Mouse (Mus musculus) liver, embryonic 14.5 days (tissue): ENCODE measurements around the gene Olfr1293-ps. TPM values are rescaled to one million over a fixed set of nuclear protein-coding genes. Genes with fewer than 3 reads are reported as not detected.

Experiments used
- ATAC-seq: fragments of 200-750 bp; cut with Nextera tagmentation; 2 replicates; pipeline ENCODE4 v1.8.0; 2017; ENCODE audit warnings: moderate number of reproducible peaks, mild to moderate bottlenecking, moderate library complexity; ENCODE audit not compliant: insufficient read depth
- DNase-seq, 3 experiments: peaks; one replicate each; pipeline ENCODE4 v3.0.0-alpha.2; 2012 to 2013; ENCODE audit warnings: low read depth in 3 of 3, low spot score in 3 of 3
- H3K27ac ChIP-seq: fragments of 300-500 bp; sonication (generic); 2 replicates; pipeline ENCODE4 v1.5.1; 2014; ENCODE audit warnings: moderate library complexity, mild to moderate bottlenecking, control low read depth, inconsistent platforms
- H3K27me3 ChIP-seq: fragments of 300-500 bp; sonication (generic); 2 replicates; pipeline ENCODE4 v1.6.1; 2014; ENCODE audit warnings: mild to moderate bottlenecking, low read length, moderate library complexity; ENCODE audit not compliant: control insufficient read depth, insufficient read depth
- H3K36me3 ChIP-seq: fragments of 300-500 bp; sonication (generic); replicated peaks from 2 replicates; pipeline ENCODE4 v1.6.1; 2014; ENCODE audit warnings: low read depth; ENCODE audit not compliant: control insufficient read depth, insufficient read depth
- H3K4me1 ChIP-seq, 2 experiments: fragments of 200-500 bp in 1 of 2; fragments of 300-500 bp in 1 of 2; sonication (generic) in 1 of 2; replicated peaks; 2 replicates each; pipeline ENCODE4 v1.6.1; 2012 to 2014; ENCODE audit warnings: antibody characterized with exemption in 1 of 2, inconsistent platforms in 1 of 2, low read length in 1 of 2; ENCODE audit not compliant: control insufficient read depth in 2 of 2, insufficient read depth in 2 of 2
- H3K4me2 ChIP-seq: fragments of 300-500 bp; sonication (generic); 2 replicates; pipeline ENCODE4 v1.6.1; 2014; ENCODE audit warnings: low read depth, mild to moderate bottlenecking, control low read depth, moderate library complexity
- H3K4me3 ChIP-seq, 2 experiments: fragments of 200-500 bp in 1 of 2; fragments of 300-500 bp in 1 of 2; sonication (generic) in 1 of 2; 2 replicates each; pipeline ENCODE4 v1.5.1; 2012 to 2014; ENCODE audit warnings: low read depth in 2 of 2, low read length in 2 of 2, mild to moderate bottlenecking in 2 of 2, control low read depth in 1 of 2, inconsistent platforms in 1 of 2, moderate library complexity in 1 of 2; ENCODE audit not compliant: insufficient read depth in 1 of 2
- H3K9ac ChIP-seq: fragments of 300-500 bp; sonication (generic); replicated peaks from 2 replicates; pipeline ENCODE4 v1.6.1; 2014; ENCODE audit warnings: mild to moderate bottlenecking, control low read depth, moderate library complexity
- H3K9me3 ChIP-seq: fragments of 300-500 bp; sonication (generic); 2 replicates; pipeline ENCODE4 v1.6.1; 2016; ENCODE audit warnings: low read length, mixed read lengths; ENCODE audit not compliant: control insufficient read depth
- CTCF ChIP-seq: IDR thresholded peaks from 2 replicates; pipeline ENCODE4 v1.5.1; 2016; ENCODE audit warnings: antibody characterized with exemption, low read depth, control low read depth
- EP300 ChIP-seq: IDR thresholded peaks from 2 replicates; pipeline ENCODE4 v1.6.1; 2016; ENCODE audit warnings: antibody characterized with exemption, low read depth
- WGBS: fragments of 180-500 bp; shearing (Covaris S2); extraction: QIAGEN DNeasy Blood & Tissue Kit; methylation state at CpG from one replicate; pipeline ENCODE4 v1.1.7; 2014; ENCODE audit not compliant: insufficient replicate concordance; 5-methylcytosine and 5-hydroxymethylcytosine counted together
- polyA plus RNA-seq, 2 experiments: library from polyadenylated mRNA; depleted of rRNA in 1 of 2; stranded (reverse) in 1 of 2; unstranded in 1 of 2; fragments of >200 nt; fragmentation: Nextera tagmentation in 1 of 2; extraction: Ambion mirVana in 1 of 2; gene quantifications; 2 replicates each; pipeline versions ENCODE4 v1.2.1 to v1.2.3; 2012 to 2014

Gene Olfr1293-ps
- polyA plus RNA-seq (2012; rRNA removed) (not detected in 2 replicates), polyA plus RNA-seq (2014; fragmentation: Nextera tagmentation; extraction: Ambion mirVana) (not detected in 2 replicates)

DNA sequence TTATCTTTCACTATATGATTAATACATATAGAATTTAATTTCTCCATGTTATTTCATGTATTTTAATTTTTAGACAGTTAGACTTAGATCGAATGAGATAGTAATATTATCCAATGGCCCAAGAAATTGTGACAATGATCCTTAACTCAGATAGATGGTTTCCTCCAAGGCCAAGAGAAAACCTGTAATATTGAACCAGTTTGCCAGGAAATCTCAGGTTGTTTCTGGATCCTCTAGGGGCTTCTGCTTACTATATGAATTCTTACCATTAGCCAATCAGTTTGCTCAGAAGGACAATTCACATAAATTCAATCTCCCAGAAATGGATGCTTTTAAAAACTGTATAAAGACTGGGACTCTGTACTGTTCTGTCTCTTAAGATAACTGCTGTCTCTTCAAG, at the start of gene Olfr1293-ps:
TSS of gene Olfr1293-ps (plus strand) at position 301 of the 400 bp plus-strand sequence.
- Histone ChIP-seq H3K27ac (no peak within 1 kb of the TSS), H3K4me2 (no peak within 1 kb of the TSS), H3K4me3 (no peak within 1 kb of the TSS), H3K4me1 (no peaks in the 10 kb centered on the region), H3K9ac (no peak within 1 kb of the TSS), H3K9me3 (no peaks in the 10 kb centered on the region), H3K27me3 (no peaks in the 10 kb centered on the region), H3K36me3 (no peaks in the 10 kb centered on the region)
- ATAC-seq (no peak), DNase-seq (no peak)
- 42% methylated on average over 1 of the region's 1 CpGs for WGBS
- TF ChIP-seq EP300 (no peak), CTCF (no peak)

DNA sequence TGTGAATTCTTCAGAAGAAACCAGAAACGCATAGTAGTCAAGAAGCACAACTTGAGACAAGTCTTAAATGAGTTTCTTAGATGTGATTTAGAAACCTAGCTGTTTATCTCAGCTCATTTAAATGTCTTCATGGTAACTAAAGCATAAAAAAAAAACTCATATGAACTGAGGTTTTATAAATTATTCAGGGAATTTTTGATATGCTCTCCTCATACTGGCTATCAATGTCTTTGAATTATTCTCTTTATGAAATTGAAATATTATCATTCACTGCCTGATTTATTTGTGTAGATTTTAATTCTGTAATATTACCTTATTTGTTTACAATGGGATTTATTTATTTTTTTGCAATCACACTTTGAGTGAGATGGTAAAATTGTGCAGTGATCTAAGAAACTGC, 44.5 kb upstream of the Olfr1293-ps start, which contains the start of gene Olfr1289:
TSS of gene Olfr1289 (plus strand) at position 301 of the 400 bp plus-strand sequence.
- no peaks in the 10 kb centered on the region for H3K9me3 ChIP-seq
- no peak within 1 kb of the TSS for H3K9ac ChIP-seq
- H3K4me1 ChIP-seq = no peaks in the 10 kb centered on the region
- DNase-seq = no peak
- no peaks in the 10 kb centered on the region for H3K36me3 ChIP-seq
- no peak within 1 kb of the TSS for H3K4me2 ChIP-seq
- H3K27ac ChIP-seq = no peak within 1 kb of the TSS
- 46% methylated on average over 1 of the region's 1 CpGs for WGBS
- TF ChIP-seq EP300 (no peak), CTCF (no peak)
- H3K27me3 ChIP-seq = no peaks in the 10 kb centered on the region
- no peak for ATAC-seq
- no peak within 1 kb of the TSS for H3K4me3 ChIP-seq

DNA sequence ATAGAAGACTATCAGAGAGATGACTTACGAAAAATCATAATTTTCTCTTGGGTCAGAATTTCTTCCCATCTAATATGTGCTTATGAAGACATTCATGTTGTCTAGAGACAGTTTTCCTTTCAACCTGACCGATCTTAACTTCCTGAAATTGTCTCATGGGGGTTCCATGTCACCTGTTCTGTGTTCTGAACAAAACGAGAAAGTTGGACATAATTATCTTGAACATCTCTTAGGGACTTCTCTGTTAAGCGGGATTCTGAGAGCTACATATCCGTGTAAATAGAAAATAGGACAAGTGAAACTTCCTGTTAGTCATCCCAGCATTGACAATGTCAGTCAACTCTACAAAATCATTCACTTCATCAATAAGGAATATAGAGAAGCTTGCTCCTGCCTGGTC, 31.3 kb upstream of the Olfr1293-ps start, which contains the start of gene Olfr1290:
TSS of gene Olfr1290 (minus strand) at position 101 of the 400 bp plus-strand sequence.
- no peak for TF ChIP-seq CTCF
- TF ChIP-seq EP300 = no peak
- no peaks in the 10 kb centered on the region for H3K4me1 ChIP-seq
- ATAC-seq (no peak), DNase-seq (no peak)
- H3K4me2 ChIP-seq = no peak within 1 kb of the TSS
- H3K27ac ChIP-seq = no peak within 1 kb of the TSS
- H3K4me3 ChIP-seq = no peak within 1 kb of the TSS
- WGBS = 48% methylated on average over 5 of the region's 5 CpGs
- no peaks in the 10 kb centered on the region for H3K27me3 ChIP-seq
- no peak within 1 kb of the TSS for H3K9ac ChIP-seq
- H3K36me3 ChIP-seq = no peaks in the 10 kb centered on the region
- H3K9me3 ChIP-seq = no peaks in the 10 kb centered on the region

DNA sequence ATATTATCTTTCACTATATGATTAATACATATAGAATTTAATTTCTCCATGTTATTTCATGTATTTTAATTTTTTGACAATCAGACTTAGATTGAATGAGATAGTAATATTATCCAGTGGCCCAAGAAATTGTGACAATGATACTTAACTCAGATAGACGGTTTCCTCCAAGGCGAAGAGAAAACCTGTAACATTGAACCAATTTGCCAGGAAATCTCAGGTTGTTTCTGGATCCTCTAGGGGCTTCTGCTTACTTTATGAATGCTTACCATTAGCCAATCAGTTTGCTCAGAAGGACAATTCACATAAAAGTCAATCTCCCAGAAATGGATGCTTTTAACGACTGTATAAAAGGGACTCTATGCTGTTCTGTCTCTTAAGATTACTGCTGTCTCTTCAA, 28.1 kb upstream of the Olfr1293-ps start, which contains the start of gene Olfr1291-ps1:
TSS of gene Olfr1291-ps1 (plus strand) at position 301 of the 400 bp plus-strand sequence.
- H3K27ac ChIP-seq = no peak within 1 kb of the TSS
- TF ChIP-seq CTCF (no peak), EP300 (no peak)
- ATAC-seq (no peak), DNase-seq (no peak)
- no peaks in the 10 kb centered on the region for H3K9me3 ChIP-seq
- H3K36me3 ChIP-seq = no peaks in the 10 kb centered on the region
- no peaks in the 10 kb centered on the region for H3K27me3 ChIP-seq
- WGBS = 77% methylated on average over 3 of the region's 3 CpGs
- no peak within 1 kb of the TSS for H3K9ac ChIP-seq
- no peak within 1 kb of the TSS for H3K4me2 ChIP-seq
- H3K4me3 ChIP-seq = no peak within 1 kb of the TSS
- H3K4me1 ChIP-seq = no peaks in the 10 kb centered on the region

DNA sequence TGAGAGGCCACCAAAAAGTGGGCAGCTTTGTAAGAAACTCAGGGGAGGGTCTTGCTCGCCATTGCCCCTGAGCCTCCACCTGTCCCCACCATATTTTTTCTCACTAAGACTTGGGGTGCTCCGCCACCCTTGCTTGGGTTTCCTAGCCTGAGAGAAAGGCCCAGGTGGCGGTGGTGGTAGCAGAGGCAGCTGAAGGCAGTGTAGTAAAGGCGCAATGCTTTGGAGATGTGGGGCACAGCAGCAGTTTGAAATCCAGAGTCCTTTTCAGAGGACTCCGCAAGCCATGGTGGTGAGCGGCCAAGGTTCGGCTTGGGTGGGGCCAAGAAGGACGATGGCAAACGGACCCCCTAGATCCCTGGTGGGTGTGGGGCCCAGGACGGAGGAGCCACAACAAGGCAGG, 7.6 kb upstream of the Olfr1293-ps start:
- WGBS = 66% methylated on average over 10 of the region's 10 CpGs
- Histone ChIP-seq H3K36me3 (no peaks in the 10 kb centered on the region), H3K4me1 (no peaks in the 10 kb centered on the region), H3K4me3 (no peak overlapping the region), H3K27me3 (no peaks in the 10 kb centered on the region), H3K27ac (no peak overlapping the region), H3K4me2 (no peak overlapping the region), H3K9me3 (no peaks in the 10 kb centered on the region), H3K9ac (no peak overlapping the region)
- ATAC-seq (no peak), DNase-seq (no peak)
- TF ChIP-seq CTCF (no peak), EP300 (no peak)
